Mouse (Mus musculus): Measurements from ENCODE around the gene Slc16a4.
A peak's percentile ranks its signal among the peaks of the same experiment; 100 is the strongest.

Gene Slc16a4

GRCm38 (mm10) chr3:107290764-107291381 is at the start of gene Slc16a4:
Slc16a4 (plus strand) TSS chr3:107291230.
- peak; percentile 86 for DNase-seq (ENCODE audit: low read depth)

GRCm38 (mm10) chr3:107241389-107242094 is 49.5 kb upstream of the Slc16a4 start:
- no peak for DNase-seq (ENCODE audit: low read depth)

- no peak for DNase-seq (ENCODE audit: low read depth)
Measured at GRCm38 (mm10) chr3:107246876-107247275, 44.2 kb upstream of the Slc16a4 start.

- DNase-seq (ENCODE audit: low read depth), result no peak
Measured at GRCm38 (mm10) chr3:107249042-107249441, 42.0 kb upstream of the Slc16a4 start.

- no peak for DNase-seq (ENCODE audit: low read depth)
Measured at GRCm38 (mm10) chr3:107250320-107250719, 40.7 kb upstream of the Slc16a4 start.

GRCm38 (mm10) chr3:107252035-107252434 is 39.0 kb upstream of the Slc16a4 start:
- DNase-seq (ENCODE audit: low read depth), result no peak

- no peak for DNase-seq (ENCODE audit: low read depth)
Measured at GRCm38 (mm10) chr3:107253925-107254324, 37.1 kb upstream of the Slc16a4 start.

- no peak for DNase-seq (ENCODE audit: low read depth)
Measured at GRCm38 (mm10) chr3:107255992-107256391, 35.0 kb upstream of the Slc16a4 start.

- no peak for DNase-seq (ENCODE audit: low read depth)
Measured at GRCm38 (mm10) chr3:107256724-107257123, 34.3 kb upstream of the Slc16a4 start.

- DNase-seq (ENCODE audit: low read depth), result no peak
Measured at GRCm38 (mm10) chr3:107257924-107258323, 33.1 kb upstream of the Slc16a4 start.

GRCm38 (mm10) chr3:107260956-107261850 is 29.8 kb upstream of the Slc16a4 start:
- no peak for DNase-seq (ENCODE audit: low read depth)

GRCm38 (mm10) chr3:107261851-107262165 is 29.2 kb upstream of the Slc16a4 start:
- no peak for DNase-seq (ENCODE audit: low read depth)

GRCm38 (mm10) chr3:107266814-107267345 is 24.1 kb upstream of the Slc16a4 start:
- no peak for DNase-seq (ENCODE audit: low read depth)

GRCm38 (mm10) chr3:107272433-107272832 is 18.6 kb upstream of the Slc16a4 start:
- DNase-seq (ENCODE audit: low read depth), result no peak

GRCm38 (mm10) chr3:107273820-107274219 is 17.2 kb upstream of the Slc16a4 start:
- DNase-seq (ENCODE audit: low read depth), result no peak

GRCm38 (mm10) chr3:107275351-107275750 is 15.7 kb upstream of the Slc16a4 start:
- no peak for DNase-seq (ENCODE audit: low read depth)

- no peak for DNase-seq (ENCODE audit: low read depth)
Measured at GRCm38 (mm10) chr3:107275996-107276395, 15.0 kb upstream of the Slc16a4 start.

- DNase-seq (ENCODE audit: low read depth), result no peak
Measured at GRCm38 (mm10) chr3:107276626-107277025, 14.4 kb upstream of the Slc16a4 start.

- peak; percentile 56 for DNase-seq (ENCODE audit: low read depth)
Measured at GRCm38 (mm10) chr3:107278479-107279269, 12.4 kb upstream of the Slc16a4 start, which contains the start of gene Lamtor5. Lamtor5 (plus strand) TSS chr3:107278858.

GRCm38 (mm10) chr3:107286123-107286522 is 4.9 kb upstream of the Slc16a4 start:
- no peak for DNase-seq (ENCODE audit: low read depth)

- DNase-seq (ENCODE audit: low read depth), result no peak
Measured at GRCm38 (mm10) chr3:107287346-107287745, 3.7 kb upstream of the Slc16a4 start.
